Mouse (Mus musculus): ENCODE data around the gene Ccr4.

DNA sequence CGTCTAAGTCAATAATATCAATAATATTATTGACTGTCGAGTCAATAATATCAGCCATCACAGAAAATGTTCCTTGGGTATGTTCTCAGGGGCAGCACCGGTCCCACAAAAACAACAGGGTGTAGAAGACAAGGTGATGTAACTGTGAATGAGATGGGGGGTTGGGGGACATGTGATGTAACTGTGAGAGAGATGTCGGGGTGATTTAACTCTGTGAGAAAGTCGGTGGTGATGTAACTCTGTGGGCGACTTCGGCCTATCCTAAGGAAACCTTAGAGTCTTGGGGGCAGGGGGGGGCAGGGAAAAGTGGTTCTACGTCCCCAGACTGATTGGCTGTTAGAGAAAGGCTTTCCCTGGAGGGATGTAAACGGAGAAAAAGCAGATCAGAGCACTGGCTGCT lies 62.5 kb downstream of the Ccr4 start:
- TF ChIP-seq POLR2A (IDR thresholded peaks at IDR 0.05; ENCODE audit: low read depth, low read length) (no peak), CTCF (IDR thresholded peaks at IDR 0.05; ENCODE audit: extremely low read depth, insufficient read depth, insufficient read length, insufficient replicate concordance) (no peak)
